Mouse (Mus musculus): ENCODE data around the gene Taco1. TPM values are rescaled to one million over a fixed set of nuclear protein-coding genes. Genes with fewer than 3 reads are reported as not detected.
"Not testable (repeated sequence)": the region's sequence is repeated elsewhere in the genome, so short reads cannot be mapped to it uniquely, and the experiment has no call there.

The Taco1 gene
- polyA plus RNA-seq, 1 experiment from 2014 or later = 7.6 TPM

DNA sequence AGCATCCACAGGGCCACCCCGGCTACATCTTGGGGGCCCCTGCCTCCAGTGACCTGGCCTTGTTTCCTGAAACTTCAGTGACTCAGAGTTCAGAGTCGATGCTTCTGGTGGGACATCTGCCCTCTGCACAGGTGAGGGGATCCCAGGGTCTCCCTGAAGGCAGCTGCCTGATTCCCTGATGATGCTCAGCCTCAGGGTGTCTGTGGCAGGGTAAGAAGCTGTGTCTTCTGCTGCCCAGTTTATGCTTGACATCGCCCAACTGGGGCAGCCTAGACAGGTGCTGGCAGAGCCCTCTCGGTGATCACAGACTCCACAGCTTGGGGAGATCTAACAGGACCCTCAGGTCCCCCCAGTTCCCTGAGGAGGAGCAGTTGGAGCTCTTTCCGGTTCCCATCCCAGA is 38.3 kb upstream of the Taco1 start:
- DNase-seq (ENCODE audit: low spot score) = no peak
- ATAC-seq (ENCODE audit: low FRiP score, low TSS enrichment) = peak; percentile 21; the same call in 1 of the 2 replicates
- TF ChIP-seq CTCF (IDR thresholded peaks at IDR 0.05; ENCODE audit: low read depth) = no peak
- no peak for TF ChIP-seq EP300 (optimal IDR thresholded peaks at IDR 0.05)
- no peak overlapping the region for H3K4me3 ChIP-seq (ENCODE audit: low read depth, low read length)
- H3K4me1 ChIP-seq (replicated peaks; ENCODE audit: control insufficient read depth, insufficient read depth) = no peaks in the 10 kb centered on the region
- no peaks in the 10 kb centered on the region for H3K36me3 ChIP-seq (ENCODE audit: control insufficient read depth, insufficient read depth, low read length)
- no peaks in the 10 kb centered on the region for H3K27me3 ChIP-seq (ENCODE audit: control insufficient read depth, insufficient read depth, low read length)
- H3K4me2 ChIP-seq (replicated peaks; ENCODE audit: low read depth) = no peak overlapping the region
- H3K27ac ChIP-seq (replicated peaks) = no peak overlapping the region
- WGBS = 96% methylated on average over 5 of the region's 5 CpGs
- no peak overlapping the region for H3K9ac ChIP-seq (ENCODE audit: low read length)
- no peaks in the 10 kb centered on the region for H3K9me3 ChIP-seq (ENCODE audit: control insufficient read depth, low read length)

GRCm38 (mm10) chr11:106032074-106032473 is 33.8 kb upstream of the Taco1 start:
- not testable (repeated sequence) for H3K4me1 ChIP-seq (replicated peaks; ENCODE audit: control insufficient read depth, insufficient read depth); H3K27me3 ChIP-seq (ENCODE audit: control insufficient read depth, insufficient read depth, low read length); H3K9ac ChIP-seq (ENCODE audit: low read length); H3K36me3 ChIP-seq (ENCODE audit: control insufficient read depth, insufficient read depth, low read length); H3K9me3 ChIP-seq (ENCODE audit: control insufficient read depth, low read length); ATAC-seq (ENCODE audit: low FRiP score, low TSS enrichment); H3K4me2 ChIP-seq (replicated peaks; ENCODE audit: low read depth); DNase-seq (ENCODE audit: low spot score); H3K27ac ChIP-seq (replicated peaks)
- 0 out of 2 replicates have a peak overlapping the region, but pooled peaks have one; percentile 23 for H3K4me3 ChIP-seq (ENCODE audit: low read depth, low read length)
- 50% methylated on average over 1 of the region's 25 CpGs for WGBS

DNA sequence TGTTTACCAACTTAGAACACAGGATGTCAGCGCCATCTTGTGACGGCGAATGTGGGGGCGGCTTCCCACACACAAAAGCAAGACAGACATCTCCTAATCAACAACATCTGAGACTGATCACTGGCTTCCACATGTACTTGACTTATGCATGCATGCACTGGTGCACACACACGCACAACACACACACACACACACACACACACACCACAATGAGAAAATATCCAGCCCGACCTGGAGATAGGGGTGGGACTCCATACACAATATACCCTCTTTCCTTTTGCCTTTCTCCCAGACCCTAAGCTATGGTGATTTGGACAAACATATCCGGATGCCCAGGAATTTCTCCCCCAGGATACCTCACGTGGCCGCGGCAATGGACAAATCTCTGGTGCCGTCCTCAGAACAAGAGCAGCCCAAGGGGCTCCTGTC is 32.4 kb upstream of the Taco1 start:
- peak; percentile 24 for DNase-seq (ENCODE audit: low spot score)
- no peaks in the 10 kb centered on the region for H3K27me3 ChIP-seq (ENCODE audit: control insufficient read depth, insufficient read depth, low read length)
- H3K9ac ChIP-seq (ENCODE audit: low read length) = no peak overlapping the region
- TF ChIP-seq CTCF (IDR thresholded peaks at IDR 0.05; ENCODE audit: low read depth) = peak; percentile 20; the same call in 1 of the 2 replicates
- TF ChIP-seq EP300 (optimal IDR thresholded peaks at IDR 0.05) = no peak
- peak overlapping the region; percentile 71 for H3K27ac ChIP-seq (replicated peaks)
- no peaks in the 10 kb centered on the region for H3K9me3 ChIP-seq (ENCODE audit: control insufficient read depth, low read length)
- ATAC-seq (ENCODE audit: low FRiP score, low TSS enrichment) = peak; percentile 18; the same call in 1 of the 2 replicates
- no peak overlapping the region for H3K4me3 ChIP-seq (ENCODE audit: low read depth, low read length)
- H3K36me3 ChIP-seq (ENCODE audit: control insufficient read depth, insufficient read depth, low read length) = no peaks in the 10 kb centered on the region
- H3K4me1 ChIP-seq (replicated peaks; ENCODE audit: control insufficient read depth, insufficient read depth) = no peaks in the 10 kb centered on the region
- peak overlapping the region; percentile 20; the same call in 1 of the 2 replicates for H3K4me2 ChIP-seq (replicated peaks; ENCODE audit: low read depth)
- WGBS = 35% methylated on average over 11 of the region's 11 CpGs

GRCm38 (mm10) chr11:106034986-106035385 is 30.9 kb upstream of the Taco1 start:
- H3K9me3 ChIP-seq (ENCODE audit: control insufficient read depth, low read length) = no peaks in the 10 kb centered on the region
- WGBS = 84% methylated on average over 9 of the region's 9 CpGs
- H3K4me1 ChIP-seq (replicated peaks; ENCODE audit: control insufficient read depth, insufficient read depth) = no peaks in the 10 kb centered on the region
- DNase-seq (ENCODE audit: low spot score) (no peak), ATAC-seq (ENCODE audit: low FRiP score, low TSS enrichment) (no peak)
- TF ChIP-seq CTCF (IDR thresholded peaks at IDR 0.05; ENCODE audit: low read depth) (no peak), EP300 (optimal IDR thresholded peaks at IDR 0.05) (no peak)
- H3K27me3 ChIP-seq (ENCODE audit: control insufficient read depth, insufficient read depth, low read length) = no peaks in the 10 kb centered on the region
- no peak overlapping the region for H3K27ac ChIP-seq (replicated peaks)
- no peak overlapping the region for H3K4me3 ChIP-seq (ENCODE audit: low read depth, low read length)
- H3K36me3 ChIP-seq (ENCODE audit: control insufficient read depth, insufficient read depth, low read length) = no peaks in the 10 kb centered on the region
- no peak overlapping the region for H3K9ac ChIP-seq (ENCODE audit: low read length)
- no peak overlapping the region for H3K4me2 ChIP-seq (replicated peaks; ENCODE audit: low read depth)

GRCm38 (mm10) chr11:106036548-106037417 is 29.1 kb upstream of the Taco1 start, which contains the start of gene Dcaf7:
Dcaf7 (plus strand) TSS chr11:106036872.
- Histone ChIP-seq H3K4me2 (replicated peaks; ENCODE audit: low read depth) (peak within 1 kb of the TSS; percentile 81), H3K27ac (replicated peaks) (peak within 1 kb of the TSS; percentile 91), H3K27me3 (ENCODE audit: control insufficient read depth, insufficient read depth, low read length) (no peaks in the 10 kb centered on the region), H3K36me3 (ENCODE audit: control insufficient read depth, insufficient read depth, low read length) (no peaks in the 10 kb centered on the region), H3K9ac (ENCODE audit: low read length) (peak within 1 kb of the TSS; percentile 73), H3K4me3 (ENCODE audit: low read depth, low read length) (peak within 1 kb of the TSS; percentile 85), H3K9me3 (ENCODE audit: control insufficient read depth, low read length) (no peaks in the 10 kb centered on the region), H3K4me1 (replicated peaks; ENCODE audit: control insufficient read depth, insufficient read depth) (no peaks in the 10 kb centered on the region)
- TF ChIP-seq EP300 (optimal IDR thresholded peaks at IDR 0.05) (peak; percentile 35), CTCF (IDR thresholded peaks at IDR 0.05; ENCODE audit: low read depth) (no peak; the same call in 1 of the 2 replicates)
- under 1% methylated on average over 66 of the region's 66 CpGs for WGBS
- ATAC-seq (ENCODE audit: low FRiP score, low TSS enrichment) = peak; percentile 99
- peak; percentile 95 for DNase-seq (ENCODE audit: low spot score)

DNA sequence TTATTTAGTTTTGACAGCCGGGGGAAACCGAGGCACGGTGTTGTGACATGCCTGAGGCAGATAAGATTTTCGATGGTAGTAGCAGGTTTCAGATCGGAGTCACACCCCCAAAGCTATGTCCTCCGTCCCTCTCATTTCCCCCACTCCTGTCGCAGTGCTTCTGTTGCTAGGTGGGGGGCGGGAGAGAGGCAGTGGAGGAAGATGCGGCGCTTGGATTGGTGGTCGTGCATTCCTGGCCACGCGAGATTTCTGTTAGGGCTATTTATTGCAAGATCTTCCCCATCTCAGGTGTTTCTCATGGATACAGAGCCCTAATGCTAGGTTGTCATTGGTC is 28.5 kb upstream of the Taco1 start:
- Histone ChIP-seq H3K9ac (ENCODE audit: low read length) (peak overlapping the region; percentile 73), H3K4me3 (ENCODE audit: low read depth, low read length) (peak overlapping the region; percentile 85), H3K27me3 (ENCODE audit: control insufficient read depth, insufficient read depth, low read length) (no peaks in the 10 kb centered on the region), H3K4me2 (replicated peaks; ENCODE audit: low read depth) (peak overlapping the region; percentile 81), H3K36me3 (ENCODE audit: control insufficient read depth, insufficient read depth, low read length) (no peaks in the 10 kb centered on the region), H3K27ac (replicated peaks) (peak overlapping the region; percentile 91), H3K4me1 (replicated peaks; ENCODE audit: control insufficient read depth, insufficient read depth) (no peaks in the 10 kb centered on the region), H3K9me3 (ENCODE audit: control insufficient read depth, low read length) (no peaks in the 10 kb centered on the region)
- TF ChIP-seq EP300 (optimal IDR thresholded peaks at IDR 0.05) (no peak), CTCF (IDR thresholded peaks at IDR 0.05; ENCODE audit: low read depth) (peak; percentile 40)
- ATAC-seq (ENCODE audit: low FRiP score, low TSS enrichment) = no peak
- WGBS = 0% methylated on average over 13 of the region's 13 CpGs
- DNase-seq (ENCODE audit: low spot score) = peak; percentile 51
